Mouse (Mus musculus): ENCODE data around the gene Serpini1. TPM values are rescaled to one million over a fixed set of nuclear protein-coding genes. Genes with fewer than 3 reads are reported as not detected.

Gene Serpini1
- 90.2 and 94.9 TPM in 2 replicates for polyA plus RNA-seq (2015; fragmentation: Nextera tagmentation; extraction: Ambion mirVana)

GRCm38 (mm10) chr3:75557292-75557691, at the start of gene Serpini1:
Gene Serpini1 (plus strand): TSS chr3:75557547.
- under 1% methylated on average over 19 of the region's 19 CpGs for WGBS
- no peaks in the 10 kb centered on the region for H3K36me3 ChIP-seq
- H3K4me3 ChIP-seq (replicated peaks), result peak within 1 kb of the TSS; percentile 95
- peak within 1 kb of the TSS; percentile 90 for H3K9ac ChIP-seq (replicated peaks)
- H3K9me3 ChIP-seq, result no peaks in the 10 kb centered on the region
- H3K27ac ChIP-seq, result peak within 1 kb of the TSS; percentile 88
- H3K4me1 ChIP-seq (replicated peaks), result peaks cover 15% of the 10 kb centered on the region
- peak; percentile 96 for ATAC-seq
- H3K27me3 ChIP-seq, result no peaks in the 10 kb centered on the region
- peak within 1 kb of the TSS; percentile 73 for H3K4me2 ChIP-seq (replicated peaks)

- 79% methylated on average over 7 of the region's 7 CpGs for WGBS
- no peak for ATAC-seq
Measured at GRCm38 (mm10) chr3:75517631-75518250, 39.6 kb upstream of the Serpini1 start.

GRCm38 (mm10) chr3:75521314-75521713, 36.0 kb upstream of the Serpini1 start:
- H3K4me2 ChIP-seq (replicated peaks), result no peak overlapping the region
- H3K9ac ChIP-seq (replicated peaks), result no peak overlapping the region
- 75% methylated on average over 2 of the region's 2 CpGs for WGBS
- peaks cover 19% of the 10 kb centered on the region for H3K36me3 ChIP-seq
- no peak overlapping the region for H3K27ac ChIP-seq
- H3K4me3 ChIP-seq (replicated peaks), result no peak overlapping the region
- no peaks in the 10 kb centered on the region for H3K4me1 ChIP-seq (replicated peaks)
- no peak for ATAC-seq
- no peaks in the 10 kb centered on the region for H3K9me3 ChIP-seq
- H3K27me3 ChIP-seq, result no peaks in the 10 kb centered on the region

More at GRCm38 (mm10) chr3:75517631-75518250, 39.6 kb upstream of the Serpini1 start:
- H3K27ac ChIP-seq, result no peak overlapping the region
- no peaks in the 10 kb centered on the region for H3K4me1 ChIP-seq (replicated peaks)
- H3K4me3 ChIP-seq (replicated peaks), result no peak overlapping the region
- H3K4me2 ChIP-seq (replicated peaks), result no peak overlapping the region
- no peak overlapping the region for H3K9ac ChIP-seq (replicated peaks)
- H3K36me3 ChIP-seq, result peaks cover 18% of the 10 kb centered on the region
- H3K9me3 ChIP-seq, result no peaks in the 10 kb centered on the region
- H3K27me3 ChIP-seq, result no peaks in the 10 kb centered on the region

GRCm38 (mm10) chr3:75522527-75522926, 34.8 kb upstream of the Serpini1 start:
- 92% methylated on average over 1 of the region's 1 CpGs for WGBS
- ATAC-seq, result no peak
- Histone ChIP-seq H3K9me3 (no peaks in the 10 kb centered on the region), H3K4me3 (replicated peaks) (no peak overlapping the region), H3K36me3 (peaks cover 29% of the 10 kb centered on the region), H3K9ac (replicated peaks) (no peak overlapping the region), H3K4me2 (replicated peaks) (no peak overlapping the region), H3K27me3 (no peaks in the 10 kb centered on the region), H3K4me1 (replicated peaks) (no peaks in the 10 kb centered on the region), H3K27ac (no peak overlapping the region)

GRCm38 (mm10) chr3:75531074-75531473, 26.3 kb upstream of the Serpini1 start:
- ATAC-seq, result no peak
- H3K4me1 ChIP-seq (replicated peaks), result no peaks in the 10 kb centered on the region
- H3K27ac ChIP-seq, result no peak overlapping the region
- H3K9me3 ChIP-seq, result no peaks in the 10 kb centered on the region
- no peak overlapping the region for H3K4me3 ChIP-seq (replicated peaks)
- no peaks in the 10 kb centered on the region for H3K27me3 ChIP-seq
- WGBS, result 93% methylated on average over 3 of the region's 3 CpGs
- H3K9ac ChIP-seq (replicated peaks), result no peak overlapping the region
- peaks cover 15% of the 10 kb centered on the region for H3K36me3 ChIP-seq
- H3K4me2 ChIP-seq (replicated peaks), result no peak overlapping the region

- H3K27me3 ChIP-seq, result no peaks in the 10 kb centered on the region
- no peaks in the 10 kb centered on the region for H3K4me1 ChIP-seq (replicated peaks)
- H3K36me3 ChIP-seq, result peaks cover 12% of the 10 kb centered on the region
- no peak overlapping the region for H3K4me3 ChIP-seq (replicated peaks)
- ATAC-seq, result no peak
- H3K4me2 ChIP-seq (replicated peaks), result no peak overlapping the region
- 87% methylated on average over 3 of the region's 3 CpGs for WGBS
- no peak overlapping the region for H3K9ac ChIP-seq (replicated peaks)
- H3K27ac ChIP-seq, result no peak overlapping the region
- H3K9me3 ChIP-seq, result no peaks in the 10 kb centered on the region
Measured at GRCm38 (mm10) chr3:75534045-75534834, 23.1 kb upstream of the Serpini1 start.

- Histone ChIP-seq H3K4me1 (replicated peaks) (0 out of 2 replicates have a peak, but pooled peaks cover 4% of the 10 kb centered on the region), H3K27ac (no peak overlapping the region), H3K27me3 (no peaks in the 10 kb centered on the region), H3K9me3 (no peaks in the 10 kb centered on the region), H3K36me3 (peaks cover 18% of the 10 kb centered on the region), H3K4me2 (replicated peaks) (no peak overlapping the region), H3K9ac (replicated peaks) (no peak overlapping the region), H3K4me3 (replicated peaks) (no peak overlapping the region)
- no peak for ATAC-seq
- WGBS, result 98% methylated on average over 4 of the region's 4 CpGs
Measured at GRCm38 (mm10) chr3:75541259-75541658, 16.1 kb upstream of the Serpini1 start.

- no peaks in the 10 kb centered on the region for H3K9me3 ChIP-seq
- 64% methylated on average over 3 of the region's 3 CpGs for WGBS
- H3K36me3 ChIP-seq, result peaks cover 11% of the 10 kb centered on the region
- no peak overlapping the region for H3K4me3 ChIP-seq (replicated peaks)
- no peak for ATAC-seq
- H3K27ac ChIP-seq, result no peak overlapping the region
- no peak overlapping the region for H3K4me2 ChIP-seq (replicated peaks)
- H3K27me3 ChIP-seq, result no peaks in the 10 kb centered on the region
- no peak overlapping the region for H3K9ac ChIP-seq (replicated peaks)
- 0 out of 2 replicates have a peak, but pooled peaks cover 4% of the 10 kb centered on the region for H3K4me1 ChIP-seq (replicated peaks)
Measured at GRCm38 (mm10) chr3:75542852-75543251, 14.5 kb upstream of the Serpini1 start.

- no peak overlapping the region for H3K9ac ChIP-seq (replicated peaks)
- H3K36me3 ChIP-seq, result peaks cover 5% of the 10 kb centered on the region
- no peak overlapping the region for H3K27ac ChIP-seq
- H3K4me1 ChIP-seq (replicated peaks), result 0 out of 2 replicates have a peak, but pooled peaks cover 4% of the 10 kb centered on the region
- no peaks in the 10 kb centered on the region for H3K9me3 ChIP-seq
- WGBS, result 96% methylated on average over 1 of the region's 1 CpGs
- no peak for ATAC-seq
- no peak overlapping the region for H3K4me2 ChIP-seq (replicated peaks)
- no peaks in the 10 kb centered on the region for H3K27me3 ChIP-seq
- no peak overlapping the region for H3K4me3 ChIP-seq (replicated peaks)
Measured at GRCm38 (mm10) chr3:75544287-75544686, 13.1 kb upstream of the Serpini1 start.

- Histone ChIP-seq H3K9me3 (no peaks in the 10 kb centered on the region), H3K9ac (replicated peaks) (no peak overlapping the region), H3K36me3 (no peaks in the 10 kb centered on the region), H3K27me3 (no peaks in the 10 kb centered on the region), H3K4me1 (replicated peaks) (peaks cover 15% of the 10 kb centered on the region), H3K4me2 (replicated peaks) (no peak overlapping the region), H3K4me3 (replicated peaks) (no peak overlapping the region), H3K27ac (no peak overlapping the region)
- ATAC-seq, result no peak
Measured at GRCm38 (mm10) chr3:75551248-75551647, 6.1 kb upstream of the Serpini1 start.

GRCm38 (mm10) chr3:75556121-75556694, 1.1 kb upstream of the Serpini1 start:
- Histone ChIP-seq H3K4me1 (replicated peaks) (peaks cover 15% of the 10 kb centered on the region), H3K27me3 (no peaks in the 10 kb centered on the region), H3K4me3 (replicated peaks) (peak overlapping the region; percentile 95), H3K4me2 (replicated peaks) (peak overlapping the region; percentile 73), H3K27ac (peak overlapping the region; percentile 65), H3K36me3 (no peaks in the 10 kb centered on the region), H3K9ac (replicated peaks) (peak overlapping the region; percentile 90), H3K9me3 (no peaks in the 10 kb centered on the region)
- peak; percentile 67; the same call in 1 of the 2 replicates for ATAC-seq
- under 1% methylated on average over 36 of the region's 36 CpGs for WGBS

- H3K27me3 ChIP-seq, result no peaks in the 10 kb centered on the region
- H3K9ac ChIP-seq (replicated peaks), result peak within 1 kb of the TSS; percentile 90
- peak within 1 kb of the TSS; percentile 73 for H3K4me2 ChIP-seq (replicated peaks)
- H3K36me3 ChIP-seq, result no peaks in the 10 kb centered on the region
- ATAC-seq, result peak; percentile 97
- peak within 1 kb of the TSS; percentile 88 for H3K27ac ChIP-seq
- H3K4me3 ChIP-seq (replicated peaks), result peak within 1 kb of the TSS; percentile 95
- H3K9me3 ChIP-seq, result no peaks in the 10 kb centered on the region
- H3K4me1 ChIP-seq (replicated peaks), result peaks cover 15% of the 10 kb centered on the region
- under 1% methylated on average over 35 of the region's 35 CpGs for WGBS
Measured at GRCm38 (mm10) chr3:75556695-75557291, 554 bp upstream of the Serpini1 start, which contains the start of gene Pdcd10. Gene Pdcd10 (minus strand): TSS chr3:75556856.

Data from midbrain, embryonic 13.5 days (tissue).